Mouse (Mus musculus): ENCODE data around the gene Kcnmb1.

Kcnmb1 gene

DNA sequence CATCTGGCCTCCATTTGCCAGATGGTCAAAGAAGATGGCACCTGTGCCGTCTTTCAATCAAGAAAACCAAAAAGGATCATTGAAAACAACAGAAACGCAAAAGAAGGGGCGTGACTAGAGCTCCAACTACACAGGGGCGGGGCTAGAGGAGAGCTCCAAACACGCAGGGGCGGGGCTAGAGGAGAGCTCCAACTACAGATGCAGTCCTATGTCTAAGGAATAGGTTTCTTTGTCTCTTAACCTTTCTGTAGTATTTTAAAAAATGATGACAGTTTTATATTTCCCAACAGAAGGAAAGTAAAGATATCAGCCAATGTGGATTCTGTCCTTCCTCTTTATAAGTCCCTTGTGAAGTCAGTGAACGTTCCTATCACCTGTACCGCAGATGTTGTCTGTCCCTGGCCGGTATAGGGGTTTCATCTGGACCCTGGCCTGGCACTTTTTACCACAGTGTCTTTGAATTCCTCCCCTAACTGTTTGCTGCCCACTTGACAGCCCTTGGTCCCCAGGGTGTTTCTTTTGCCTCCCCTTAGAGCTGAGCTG, 18.0 kb upstream of the Kcnmb1 start:
- no peak for DNase-seq

DNA sequence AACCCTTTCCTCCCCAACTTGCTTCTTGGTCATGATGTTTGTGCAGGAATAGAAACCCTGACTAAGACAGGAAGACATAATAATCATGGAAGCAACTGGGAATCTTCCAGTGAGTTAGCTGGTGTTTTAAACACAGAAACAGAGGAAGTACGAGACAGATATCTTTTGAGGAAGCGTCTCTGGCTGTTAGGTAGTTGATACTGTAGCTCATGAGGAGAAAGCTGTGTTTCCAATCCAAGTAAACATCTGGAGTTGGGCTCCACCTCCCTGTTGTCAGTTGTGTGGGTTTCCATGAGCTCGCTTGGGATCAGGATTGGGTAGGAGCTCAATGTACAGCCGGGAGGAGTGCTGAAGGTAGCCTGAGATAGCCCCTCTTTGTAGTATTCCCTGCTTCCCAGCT, 16.3 kb upstream of the Kcnmb1 start:
- DNase-seq: no peak

DNA sequence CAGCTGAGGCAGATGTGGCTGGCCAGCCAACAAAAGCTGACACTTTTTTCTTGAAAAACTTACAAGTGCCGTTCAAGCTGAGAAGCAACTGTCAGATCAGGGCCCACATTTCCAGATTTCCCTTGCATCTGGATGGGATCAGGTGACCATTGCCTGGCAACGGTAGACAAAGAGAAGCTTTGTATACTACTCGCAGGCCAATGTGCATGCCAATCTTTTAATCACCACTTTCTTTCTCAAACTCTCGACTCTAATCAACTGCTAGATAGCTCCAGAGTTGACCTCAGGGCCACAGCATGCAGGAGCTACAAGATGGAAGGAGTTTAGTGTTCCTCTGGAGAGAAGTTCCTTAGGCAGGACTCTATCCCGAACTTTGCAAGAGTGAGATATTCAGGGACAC, 11.7 kb upstream of the Kcnmb1 start:
- no peak for DNase-seq

DNA sequence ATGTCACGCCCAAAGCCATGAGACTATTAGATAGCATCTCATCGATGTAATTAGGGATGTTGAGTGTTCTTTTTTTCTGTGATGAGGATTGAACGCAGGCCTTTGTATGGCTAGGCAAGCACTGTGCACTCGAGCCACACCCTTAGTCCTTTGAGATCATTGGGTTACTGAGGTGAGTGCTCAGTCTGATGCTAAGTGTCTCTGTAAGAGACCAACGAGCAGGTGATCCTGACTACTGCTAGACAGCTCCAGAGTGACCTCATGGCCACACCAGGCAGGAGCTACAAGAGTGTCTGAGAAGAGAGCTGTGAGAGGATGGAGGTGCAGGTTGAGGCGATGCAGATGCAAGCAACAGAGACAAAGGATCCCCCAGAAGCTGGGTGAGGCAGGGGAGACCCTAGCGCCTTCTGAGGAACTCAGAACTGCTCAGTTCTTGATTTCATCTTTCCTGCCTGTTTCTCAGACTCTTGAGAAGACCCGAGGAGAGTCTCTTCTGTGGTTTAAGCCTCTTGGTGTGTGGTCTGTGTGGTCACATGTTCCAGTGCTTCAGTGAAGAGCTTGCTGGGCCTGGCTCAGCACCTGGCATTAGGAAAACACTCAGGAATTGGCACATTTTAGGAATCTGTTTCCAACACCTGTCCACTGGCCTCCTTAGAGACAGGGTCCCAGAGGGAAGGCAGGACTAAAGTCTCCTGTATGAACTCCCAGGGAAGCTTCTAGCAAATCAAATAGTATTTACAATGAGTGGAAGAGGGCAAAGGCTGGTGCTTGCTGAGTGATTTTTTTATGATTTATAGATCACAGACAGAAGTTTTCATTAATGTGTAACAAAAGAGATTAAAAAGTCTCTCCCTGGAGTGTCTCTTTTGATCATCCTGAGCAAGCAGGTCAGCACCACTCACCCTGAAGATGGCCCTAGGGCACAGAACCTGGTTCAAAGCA, 10.9 kb upstream of the Kcnmb1 start:
- DNase-seq: no peak

DNA sequence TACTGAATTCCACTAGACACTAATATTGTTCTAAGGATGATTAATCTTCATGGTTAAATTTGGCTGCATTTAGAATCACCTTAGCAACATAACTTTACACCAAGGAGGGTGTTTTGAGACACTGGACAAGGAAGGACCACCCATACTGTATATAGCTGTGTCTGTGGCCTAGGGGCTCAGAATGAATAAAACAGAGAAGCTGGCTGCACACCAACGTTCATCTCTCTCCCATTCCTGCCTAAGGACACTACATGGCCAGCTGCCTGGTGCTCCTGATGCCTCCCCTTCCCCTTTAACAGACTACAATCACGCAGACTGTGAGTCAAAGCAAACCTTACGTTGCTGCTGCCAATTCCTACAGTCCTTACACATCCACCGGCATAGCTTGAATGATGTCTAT, 6.8 kb upstream of the Kcnmb1 start:
- DNase-seq: no peak

DNA sequence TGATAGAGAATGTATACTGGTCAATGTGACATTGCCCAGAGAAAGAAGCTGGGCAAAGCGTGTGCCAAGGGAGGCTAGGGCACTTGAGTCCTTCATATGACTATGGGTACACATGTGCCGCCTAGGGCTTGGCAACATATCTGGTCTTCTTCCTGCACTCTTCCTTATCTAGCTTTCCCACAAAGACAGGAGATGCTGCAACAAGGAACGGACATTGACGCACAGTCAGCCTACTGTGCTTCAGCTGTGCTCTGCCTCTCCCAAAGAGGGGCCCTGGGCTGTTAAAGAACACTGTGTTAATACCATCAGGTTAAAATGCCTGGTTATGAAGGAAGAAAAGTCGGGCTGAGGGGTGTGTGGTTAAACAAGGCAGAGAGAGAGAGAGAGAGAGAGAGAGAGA, 6.2 kb upstream of the Kcnmb1 start:
- no peak for DNase-seq

DNA sequence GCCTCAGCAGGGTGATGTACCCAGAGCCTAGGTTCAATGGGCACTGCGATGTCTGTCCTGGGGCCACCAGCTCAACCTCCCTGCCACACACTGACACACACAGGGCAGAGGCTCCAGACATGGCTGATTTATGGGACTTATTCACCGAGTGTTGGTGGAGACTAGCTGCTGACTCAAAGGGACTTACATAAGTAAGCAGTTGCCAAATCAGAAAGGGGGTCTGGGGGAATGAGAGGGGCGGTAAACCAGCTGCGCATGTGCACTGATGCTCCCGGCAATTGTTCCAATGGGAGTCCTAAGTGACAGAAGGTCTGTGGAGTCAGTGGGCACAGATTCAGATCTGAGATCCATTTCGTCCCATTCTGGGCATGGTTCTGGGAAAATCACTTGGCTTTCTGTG, 5.2 kb upstream of the Kcnmb1 start:
- DNase-seq: no peak

DNA sequence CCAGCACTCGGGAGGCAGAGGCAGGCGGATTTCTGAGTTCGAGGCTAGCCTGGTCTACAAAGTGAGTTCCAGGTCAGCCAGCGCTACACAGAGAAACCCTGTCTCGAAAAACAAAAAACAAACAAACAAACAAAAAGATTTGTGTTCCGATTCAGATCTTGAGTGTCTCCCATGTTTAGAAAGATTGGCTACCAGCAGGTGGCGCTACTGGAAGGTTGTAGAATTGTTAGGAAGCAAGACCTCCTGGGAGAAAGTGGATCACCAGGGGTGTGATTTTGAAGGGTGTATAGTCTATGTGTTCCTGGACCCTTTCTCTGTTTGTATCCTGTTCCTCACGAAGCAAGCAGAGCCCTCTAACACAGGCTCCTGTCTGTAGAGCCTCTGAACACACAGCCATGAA, 4.1 kb upstream of the Kcnmb1 start:
- peak; percentile 77 for DNase-seq

DNA sequence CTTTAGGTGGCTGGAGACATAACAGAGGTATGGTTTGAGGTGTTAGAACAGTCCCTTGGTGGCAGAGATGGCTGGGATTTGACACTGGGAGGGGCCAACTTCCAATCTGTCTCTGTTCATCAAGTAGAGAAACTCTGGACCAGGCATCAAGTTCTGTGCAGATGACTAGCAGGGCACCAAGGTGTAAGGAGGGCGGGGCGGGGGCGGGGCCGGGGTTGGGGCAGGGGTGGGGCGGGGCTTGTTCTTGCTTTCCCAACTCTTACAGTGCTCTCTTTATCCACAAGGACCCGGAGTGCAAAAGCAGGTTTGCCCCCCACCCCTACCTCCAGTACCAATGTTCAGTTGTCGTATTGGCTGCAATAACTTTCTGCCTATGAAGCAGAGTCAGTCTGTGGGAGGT, 635 bp upstream of the Kcnmb1 start:
- no peak for DNase-seq

DNA sequence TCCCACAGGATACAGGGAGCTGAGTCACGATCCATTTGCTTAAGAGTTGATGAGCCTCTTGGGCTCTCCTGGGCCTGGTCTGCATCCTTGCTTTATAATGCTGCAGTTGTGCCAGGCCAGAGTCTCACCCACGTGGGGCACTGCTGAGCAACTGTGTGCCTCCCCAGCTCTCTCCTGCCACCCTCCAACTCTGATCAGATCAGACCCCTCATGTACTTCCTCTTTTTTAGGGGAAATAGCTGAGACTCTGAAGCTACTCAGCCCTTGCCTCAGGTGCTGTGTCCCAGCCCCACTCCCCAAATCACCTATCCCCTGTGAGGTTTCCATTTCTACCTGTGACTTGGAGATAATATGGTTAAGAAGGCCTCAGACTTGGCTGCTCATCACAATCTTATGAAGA, 2.6 kb downstream of the Kcnmb1 start:
- DNase-seq: peak; percentile 89

DNA sequence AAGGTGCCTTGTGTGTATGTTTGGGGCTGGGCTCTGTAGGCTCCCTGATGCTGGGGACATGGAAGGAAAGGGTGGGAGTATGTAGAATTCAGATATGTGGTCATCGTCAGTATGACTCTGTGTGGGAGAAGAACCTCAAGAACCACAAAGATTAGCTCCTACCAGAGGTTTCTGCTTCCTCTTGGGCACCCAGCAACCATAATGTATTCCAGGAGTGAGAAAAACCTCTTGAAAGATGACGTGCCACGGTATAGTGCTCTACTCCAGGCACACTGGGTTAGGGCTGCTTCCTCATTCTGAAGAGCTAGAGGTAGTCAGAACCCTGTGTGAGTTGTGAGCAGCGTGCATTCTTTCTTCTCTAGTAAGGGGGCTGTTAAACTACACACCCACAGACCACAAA, 4.9 kb downstream of the Kcnmb1 start:
- no peak for DNase-seq

DNA sequence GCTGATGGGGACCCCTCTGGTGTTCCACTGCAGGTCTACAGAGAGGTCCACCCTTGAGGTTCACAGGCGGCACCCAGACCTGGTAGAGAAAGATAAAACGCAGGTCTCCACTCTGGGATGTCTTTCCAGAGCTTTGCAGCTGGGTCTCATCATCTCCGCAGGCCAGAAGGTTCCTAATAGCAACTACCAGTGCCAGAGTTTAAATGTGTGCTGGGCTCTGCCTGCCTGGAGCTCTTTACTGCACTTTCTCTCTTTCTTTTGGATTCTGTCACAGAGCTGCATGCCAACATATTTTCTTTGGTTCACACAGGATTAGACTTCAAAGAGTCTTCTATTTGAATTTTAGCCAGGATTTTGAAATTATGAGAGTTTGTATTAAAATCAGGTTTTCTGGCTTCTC, 6.4 kb downstream of the Kcnmb1 start:
- no peak for DNase-seq

DNA sequence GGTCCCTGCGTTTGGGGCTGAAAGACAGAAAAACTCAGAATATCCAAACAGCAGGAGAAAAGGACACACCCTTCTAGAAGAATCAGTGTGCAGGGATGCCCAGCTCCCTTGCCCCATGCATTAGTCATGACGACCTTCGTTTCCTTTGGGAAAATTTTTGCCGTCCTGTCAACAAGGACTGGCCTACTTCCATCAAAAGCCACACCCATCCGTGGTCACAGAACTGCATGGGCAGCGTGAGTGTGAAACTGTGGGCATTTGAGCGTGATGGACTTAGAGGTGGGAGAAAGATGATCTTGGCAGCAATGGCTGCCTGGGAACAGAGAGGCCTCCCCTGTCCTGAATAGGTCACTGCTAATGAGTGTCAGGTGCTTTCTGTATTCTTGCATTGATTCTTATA, 9.3 kb downstream of the Kcnmb1 start:
- no peak for DNase-seq

DNA sequence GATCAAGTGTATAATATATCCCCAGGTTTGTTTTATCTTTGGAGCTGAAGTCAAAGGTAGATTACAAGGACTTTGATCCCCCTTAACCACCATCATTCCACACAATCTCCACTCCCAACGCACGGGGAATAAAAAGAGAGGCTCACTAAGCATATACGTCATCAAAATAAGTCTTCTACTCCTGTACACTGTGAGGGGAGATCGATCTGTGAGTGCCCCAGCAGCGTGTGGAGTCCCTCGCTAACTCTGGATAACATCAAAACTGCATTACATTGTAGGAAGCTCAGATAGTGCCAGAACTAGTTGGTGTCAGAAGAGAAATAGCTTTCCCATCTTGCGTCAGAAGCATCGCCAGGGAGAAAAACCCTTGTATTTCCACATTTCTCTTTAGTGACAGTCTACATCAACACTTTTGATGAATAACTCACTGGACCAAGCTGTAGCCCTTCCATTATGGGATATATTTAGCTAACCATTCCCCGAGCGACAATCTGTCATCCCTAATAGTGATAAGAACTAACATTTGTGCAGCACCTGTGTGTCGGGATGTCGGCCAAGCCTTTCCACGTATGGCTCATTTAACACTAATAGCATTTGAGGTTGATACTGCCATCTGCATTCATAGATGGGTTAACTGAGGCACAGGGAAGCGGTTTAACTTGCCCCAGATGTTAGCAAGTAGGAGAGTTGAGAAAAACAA, 11.7 kb downstream of the Kcnmb1 start:
- no peak for DNase-seq

DNA sequence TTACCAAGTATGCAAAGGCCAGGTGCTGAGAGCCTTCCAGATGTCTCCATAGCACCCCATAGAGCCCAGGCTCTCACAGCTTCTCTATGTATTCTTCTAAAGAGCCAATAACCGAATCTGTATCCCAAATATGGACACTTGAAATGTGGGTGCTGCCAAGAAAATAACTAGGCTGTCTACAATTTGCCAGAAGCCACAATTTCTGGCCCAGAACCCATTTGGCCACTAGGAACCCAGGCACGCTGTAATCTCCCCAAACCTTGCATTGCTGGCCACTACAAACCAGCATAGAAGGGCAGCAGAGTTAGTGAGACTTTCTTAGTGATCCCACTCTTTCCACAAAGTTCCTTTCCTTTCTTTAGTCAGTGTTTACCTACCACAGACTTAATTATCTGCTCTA, 12.3 kb downstream of the Kcnmb1 start:
- DNase-seq: no peak

DNA sequence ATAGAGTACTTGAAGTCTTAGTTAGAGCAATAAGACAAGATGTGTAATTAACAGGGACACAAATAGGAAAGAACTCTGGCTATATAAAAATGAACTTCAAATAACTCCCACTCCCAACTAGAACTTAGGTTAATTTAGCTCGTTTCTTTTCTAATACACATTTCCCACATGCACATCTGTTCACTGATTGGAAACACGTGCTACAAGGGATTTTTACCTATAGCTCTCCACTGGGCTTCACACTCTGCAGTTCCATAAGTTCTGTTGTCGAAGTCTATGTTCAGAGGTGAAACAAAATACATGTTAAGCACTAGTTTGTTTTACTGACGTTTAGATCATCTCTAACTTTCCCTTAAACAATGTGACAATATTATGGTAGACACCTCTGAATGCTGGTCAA, 17.3 kb downstream of the Kcnmb1 start:
- DNase-seq: no peak

DNA sequence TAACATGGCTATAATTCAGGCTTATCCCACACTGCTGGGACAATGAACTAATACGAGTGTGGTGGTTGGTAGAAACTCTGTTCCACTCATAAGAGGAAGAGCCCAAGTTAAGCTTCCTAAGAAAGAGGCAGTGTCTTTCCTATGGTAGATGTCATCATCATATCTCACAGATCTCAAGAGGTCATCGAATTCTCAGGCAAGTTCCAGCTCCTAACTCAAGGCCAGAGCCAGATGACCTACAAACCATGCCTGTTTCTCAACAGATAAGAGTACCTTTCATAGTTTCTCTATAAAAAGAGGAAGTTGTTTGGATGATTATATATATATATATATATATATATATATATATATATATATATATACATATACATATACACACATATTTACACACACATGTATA, 23.7 kb downstream of the Kcnmb1 start:
- DNase-seq: no peak

DNA sequence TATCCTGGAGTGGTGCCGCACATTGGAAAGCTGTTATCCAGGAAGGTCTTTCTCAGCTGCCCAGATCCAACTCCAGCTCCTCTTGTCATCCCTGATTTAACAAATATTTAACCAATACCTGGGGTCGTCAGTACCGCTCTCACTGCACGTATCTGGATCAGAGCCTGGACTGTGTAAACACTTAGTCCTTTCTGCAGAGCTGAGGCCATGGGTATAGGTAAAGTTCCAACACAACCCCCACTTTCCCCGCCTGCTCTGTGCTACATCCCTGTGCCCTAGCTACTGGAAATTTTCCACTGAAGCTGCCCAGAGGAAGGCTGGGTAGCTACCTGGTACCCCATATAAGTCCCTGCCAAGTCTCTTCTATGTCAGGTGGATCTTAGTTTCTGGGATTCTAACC, 27.2 kb downstream of the Kcnmb1 start:
- no peak for DNase-seq

DNA sequence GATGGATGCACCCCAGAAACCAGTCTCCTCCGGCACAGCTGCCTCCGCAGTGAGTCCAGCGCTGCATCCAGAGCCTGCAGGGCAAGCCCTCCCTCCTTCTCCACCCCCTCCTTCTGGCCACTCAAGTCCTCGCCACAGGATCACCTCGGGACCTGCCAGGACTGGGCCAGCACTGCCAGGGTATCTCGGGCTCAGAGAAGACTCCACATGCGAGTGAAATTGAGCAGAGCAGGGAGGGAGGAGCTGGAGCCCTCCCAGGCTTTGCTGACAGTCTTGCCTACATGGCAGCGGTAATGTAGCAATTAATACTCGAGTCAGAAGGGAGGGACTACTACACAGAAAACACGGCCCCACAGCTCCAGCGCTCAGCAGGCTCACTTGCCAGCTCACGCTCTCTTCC, 30.1 kb downstream of the Kcnmb1 start, which contains the start of gene Kcnip1:
TSS of gene Kcnip1 (minus strand) at position 215 of the 400 bp plus-strand sequence.
- peak; percentile 85 for DNase-seq

DNA sequence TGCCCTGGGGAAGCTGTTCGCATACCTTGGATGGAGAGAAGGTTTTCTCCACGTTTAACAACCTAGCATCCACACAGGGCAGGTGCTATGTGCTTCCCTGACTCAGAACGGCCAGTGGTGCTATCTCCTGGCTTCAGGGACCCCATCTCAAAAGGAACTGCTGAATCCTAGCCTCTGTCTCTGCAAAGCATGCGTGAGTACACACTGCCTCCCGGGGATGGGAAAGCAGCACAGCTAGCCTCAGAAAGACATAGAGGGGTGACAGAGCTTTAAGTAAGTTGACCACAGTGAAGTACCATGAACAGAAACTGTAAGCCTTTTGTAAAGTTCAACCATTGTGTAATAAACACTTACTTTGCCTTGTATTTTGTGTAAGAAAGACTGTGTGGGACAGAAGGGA, 30.7 kb downstream of the Kcnmb1 start:
- peak; percentile 37 for DNase-seq

DNA sequence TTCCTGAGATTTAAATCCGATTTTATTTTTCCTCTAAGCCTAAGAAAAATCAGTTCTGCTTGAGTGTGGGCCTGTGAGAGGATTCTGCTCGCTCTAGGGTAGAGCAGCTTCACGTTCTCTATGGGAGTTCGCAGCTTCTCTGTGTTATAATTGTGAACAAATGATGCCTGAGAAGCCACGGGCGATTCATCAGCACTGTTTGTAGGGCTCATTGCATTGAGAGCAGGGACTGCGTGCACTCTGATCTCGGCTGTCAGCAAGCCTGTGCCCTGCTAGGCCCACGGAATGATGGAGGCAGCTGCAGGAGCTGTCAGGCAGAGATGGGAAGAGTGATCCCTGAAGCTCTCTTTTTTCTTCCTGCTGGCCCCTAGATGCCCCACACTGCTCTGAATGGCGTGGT, 35.4 kb downstream of the Kcnmb1 start:
- peak; percentile 72 for DNase-seq

DNA sequence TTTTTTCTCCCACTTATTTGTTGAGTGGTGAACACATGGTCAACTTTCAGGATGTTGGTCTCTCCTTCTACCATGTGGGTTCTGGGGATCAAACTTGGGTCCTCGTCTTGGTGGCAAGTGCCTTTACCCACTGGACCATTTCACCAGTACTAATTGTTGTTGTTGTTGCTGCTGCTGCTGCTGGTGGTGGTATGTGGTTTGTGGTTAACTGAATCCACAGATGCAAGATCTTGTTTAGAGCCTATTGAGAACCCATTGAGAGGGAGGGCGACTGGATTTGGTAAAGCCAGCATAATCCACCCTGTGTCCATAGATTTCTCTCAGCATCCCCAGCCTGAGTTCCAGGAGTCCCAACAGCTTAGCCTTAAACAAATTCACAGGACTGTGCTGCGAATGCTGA, 37.6 kb downstream of the Kcnmb1 start:
- DNase-seq: peak; percentile 55

DNA sequence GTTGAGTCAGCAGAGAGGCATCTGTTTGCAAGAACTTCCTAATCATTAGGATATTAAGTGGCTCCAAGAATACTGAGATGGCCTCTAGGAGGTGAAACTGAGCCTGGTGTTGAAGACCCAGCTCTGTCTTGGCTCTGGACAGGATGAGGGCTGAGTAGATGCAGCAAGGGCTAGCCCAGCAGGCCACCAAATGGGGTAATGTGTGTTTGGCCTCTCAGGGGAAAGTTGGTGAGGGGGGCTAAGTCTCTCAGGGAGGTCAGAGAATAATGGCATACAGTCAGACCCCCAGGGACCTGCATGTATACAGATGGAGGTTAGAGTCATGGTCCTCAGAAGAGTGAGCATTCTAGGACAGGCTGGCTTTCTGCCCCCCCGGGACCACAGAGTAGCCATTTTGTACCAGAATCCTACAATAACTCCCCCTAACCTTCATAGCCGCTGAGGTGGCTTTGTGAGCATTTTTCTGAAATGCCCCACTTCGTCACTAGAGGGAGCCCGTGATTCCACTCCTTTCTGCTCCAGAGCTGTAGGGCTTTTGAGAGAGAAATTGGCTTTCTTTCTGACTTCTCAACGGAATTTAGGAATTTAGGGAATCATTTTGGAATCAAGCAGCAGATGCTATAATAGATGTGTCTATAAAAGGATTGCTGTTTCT, 39.3 kb downstream of the Kcnmb1 start:
- DNase-seq: peak; percentile 88

DNA sequence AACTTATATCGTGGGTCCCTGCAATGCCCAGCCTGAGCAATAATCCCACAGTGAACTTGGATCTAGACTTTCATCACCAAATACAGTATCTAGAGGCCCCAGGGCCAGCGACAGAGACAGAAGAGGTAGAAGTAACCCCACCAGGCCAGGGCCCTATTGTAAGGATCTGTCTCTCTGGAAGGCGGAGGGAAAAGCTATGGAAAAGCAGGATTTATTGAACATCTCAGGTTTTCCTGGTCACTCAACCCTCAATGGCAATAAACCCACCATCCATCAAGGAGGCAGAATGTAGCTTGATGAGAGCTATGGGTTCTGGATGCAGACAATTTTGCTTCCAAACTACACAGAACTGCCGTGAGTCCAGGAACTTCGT, 39.8 kb downstream of the Kcnmb1 start:
- DNase-seq: peak; percentile 53

Measured in heart, adult 11 months (tissue).